Mouse (Mus musculus) embryo, embryonic 10 days (tissue): ENCODE results near the gene C1qtnf7.

Experiments used
- DNase-seq: peaks from one replicate; pipeline ENCODE4 v3.0.0-alpha.2; 2015; ENCODE audit warnings: low spot score

Gene C1qtnf7

GRCm38 (mm10) chr5:43621575-43622299 lies 106.4 kb downstream of the C1qtnf7 start:
- no peak for DNase-seq

- DNase-seq: no peak
These were observed 110.1 kb downstream of the C1qtnf7 start for GRCm38 (mm10) chr5:43625407-43625806.

GRCm38 (mm10) chr5:43634071-43634601 lies 118.8 kb downstream of the C1qtnf7 start:
- no peak for DNase-seq

GRCm38 (mm10) chr5:43634602-43635081 lies 119.3 kb downstream of the C1qtnf7 start:
- DNase-seq: peak; percentile 31

- no peak for DNase-seq
These were observed 129.7 kb downstream of the C1qtnf7 start for GRCm38 (mm10) chr5:43645020-43645419.

GRCm38 (mm10) chr5:43647098-43647774 lies 131.9 kb downstream of the C1qtnf7 start:
- DNase-seq: no peak

- DNase-seq: no peak
These were observed 146.2 kb downstream of the C1qtnf7 start for GRCm38 (mm10) chr5:43661498-43661897.

GRCm38 (mm10) chr5:43661997-43662961 lies 146.9 kb downstream of the C1qtnf7 start, which contains the start of gene Cc2d2a:
Gene Cc2d2a (plus strand): TSS chr5:43662346.
- DNase-seq: peak; percentile 74

- no peak for DNase-seq
These were observed 148.2 kb downstream of the C1qtnf7 start for GRCm38 (mm10) chr5:43663531-43663930.

- DNase-seq: peak; percentile 15
These were observed 149.8 kb downstream of the C1qtnf7 start for GRCm38 (mm10) chr5:43665144-43665543.
